Mouse (Mus musculus): ENCODE data around the gene Exoc3l2.

Exoc3l2 gene

GRCm38 (mm10) chr7:19456628-19457027, 6.5 kb upstream of the Exoc3l2 start:
- no peak for DNase-seq (ENCODE audit: low spot score)

DNA sequence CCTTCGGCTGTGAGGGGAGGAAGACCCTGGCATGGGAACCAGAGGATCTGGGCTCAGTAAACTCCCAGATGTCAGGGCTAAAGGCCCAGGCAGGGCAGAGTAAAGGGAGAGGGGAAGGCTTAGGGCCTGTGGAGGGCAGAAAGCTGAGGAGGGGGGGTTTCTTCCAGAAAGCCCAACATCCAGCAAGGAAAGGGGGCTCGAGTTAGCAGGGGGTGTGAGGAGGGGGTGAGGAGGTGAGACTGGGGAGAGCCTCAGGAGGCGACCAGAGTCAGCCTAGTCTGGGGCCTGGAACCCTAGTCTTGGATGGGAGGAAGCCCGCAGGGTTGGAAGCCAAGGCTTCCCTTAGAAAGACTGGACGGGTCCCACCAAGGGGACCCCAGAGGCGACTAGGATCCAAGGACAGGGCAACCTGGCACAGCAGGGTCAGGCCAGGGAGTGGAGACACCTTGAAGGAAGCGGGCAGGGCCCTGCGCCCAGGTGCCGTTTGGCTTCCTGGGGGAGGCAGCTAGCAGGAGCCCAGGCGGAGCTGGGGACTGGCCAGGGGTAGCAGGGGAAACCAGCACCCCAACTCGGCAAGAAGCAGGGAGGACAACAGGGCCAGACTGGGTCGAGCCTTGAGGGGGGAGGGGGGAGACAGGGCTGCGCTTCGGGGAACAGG, 5.6 kb upstream of the Exoc3l2 start:
- no peak for DNase-seq (ENCODE audit: low spot score)

GRCm38 (mm10) chr7:19458072-19458486, 5.1 kb upstream of the Exoc3l2 start:
- DNase-seq (ENCODE audit: low spot score): no peak

DNA sequence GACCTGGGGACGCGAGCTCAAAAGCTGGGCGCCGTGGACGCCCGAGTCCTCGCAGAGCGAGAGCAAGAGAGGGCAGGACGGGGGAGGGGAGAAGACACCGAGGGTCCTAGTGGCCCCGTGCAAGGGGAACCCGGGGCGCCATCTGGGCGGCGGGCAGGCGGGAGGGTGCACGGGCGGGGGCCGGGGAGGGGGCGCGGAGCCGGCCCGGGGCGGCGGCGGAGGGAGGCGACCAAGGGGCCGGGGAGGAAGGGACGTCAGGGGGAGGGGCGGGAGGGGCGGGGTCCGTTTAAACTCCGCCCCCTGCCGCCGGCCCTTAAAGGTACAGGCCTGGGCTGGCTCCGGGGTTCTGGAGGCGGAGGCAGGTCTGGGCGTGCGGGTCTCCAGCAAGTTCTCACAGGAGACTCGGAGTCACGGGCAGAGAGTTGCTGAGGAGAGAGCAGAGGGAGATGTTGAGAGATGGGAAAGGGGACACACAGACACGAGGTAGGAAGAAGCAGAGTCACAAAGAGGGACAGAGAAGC, 4.5 kb upstream of the Exoc3l2 start, which contains the start of gene Mark4:
Mark4 (minus strand) TSS at position 231 of the 521 bp plus-strand sequence.
- DNase-seq (ENCODE audit: low spot score): peak; percentile 45

GRCm38 (mm10) chr7:19459144-19459870, 3.8 kb upstream of the Exoc3l2 start:
- no peak for DNase-seq (ENCODE audit: low spot score)

DNA sequence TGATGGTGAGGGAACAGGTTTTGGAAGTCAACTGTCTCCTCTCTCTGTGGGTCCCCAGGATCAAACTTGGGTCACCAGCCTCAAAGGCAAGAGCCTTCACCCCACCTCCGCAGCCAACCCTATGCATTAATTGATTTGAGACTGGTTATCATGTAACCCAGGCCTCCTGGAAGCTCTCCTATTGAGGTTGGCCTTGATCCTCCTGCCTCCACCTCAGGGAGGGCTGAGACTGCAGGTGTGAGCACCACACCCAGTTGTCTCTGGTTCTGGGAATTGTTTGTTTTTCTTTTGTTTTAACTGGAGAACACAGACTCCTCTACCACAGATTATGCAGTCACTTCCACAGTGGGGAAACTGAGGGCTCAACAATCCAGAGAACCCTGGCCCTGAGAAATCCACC, 2.6 kb upstream of the Exoc3l2 start:
- DNase-seq (ENCODE audit: low spot score): no peak

GRCm38 (mm10) chr7:19461488-19461887, 1.6 kb upstream of the Exoc3l2 start:
- DNase-seq (ENCODE audit: low spot score): peak; percentile 26

GRCm38 (mm10) chr7:19462443-19462842, 688 bp upstream of the Exoc3l2 start:
- DNase-seq (ENCODE audit: low spot score): no peak

DNA sequence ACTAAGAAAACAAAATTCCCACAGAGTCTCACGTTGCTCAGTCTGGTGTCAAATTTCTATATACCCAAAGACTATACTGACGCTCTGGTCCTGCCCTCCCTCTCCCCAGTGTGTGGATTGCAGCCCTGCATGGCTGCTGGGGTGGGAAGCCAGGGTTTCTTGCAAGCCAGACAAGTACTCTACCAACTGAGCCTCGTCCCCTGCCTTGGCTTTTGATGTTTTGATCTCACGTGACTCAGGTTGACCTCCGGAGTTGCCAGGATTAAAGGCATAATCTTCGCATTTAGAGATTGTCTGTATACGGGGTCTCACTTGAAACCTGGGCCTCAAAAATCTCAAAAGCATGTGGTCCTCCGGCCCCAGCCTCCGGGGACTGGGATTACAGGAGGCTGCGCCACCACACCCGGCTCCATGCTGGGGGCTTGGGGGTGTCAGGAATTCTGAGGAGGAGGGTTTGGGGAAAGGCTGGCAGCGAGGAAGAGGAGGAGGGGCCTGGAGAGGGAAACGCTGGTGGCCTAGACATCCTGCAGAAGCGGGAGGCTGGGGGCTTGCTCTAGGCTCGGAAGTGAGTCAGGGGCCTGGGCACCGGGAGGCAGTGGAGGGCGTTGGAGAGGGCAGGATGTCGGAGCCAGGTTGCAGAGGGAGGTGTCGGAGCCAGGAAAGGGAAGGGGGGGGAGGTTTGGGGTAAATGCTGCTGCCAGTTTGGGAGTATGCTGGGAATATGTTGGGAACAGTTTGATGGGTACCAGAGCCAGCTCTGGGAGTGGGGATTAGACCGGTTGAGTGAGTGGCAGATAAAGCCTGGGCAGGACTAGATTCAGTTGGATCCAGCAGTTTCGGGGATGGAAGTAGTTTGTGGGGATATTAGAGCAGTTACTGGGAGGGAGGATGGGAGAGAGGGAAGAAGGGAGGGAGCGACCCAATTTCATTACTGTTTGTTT, 1.5 kb downstream of the Exoc3l2 start:
- DNase-seq (ENCODE audit: low spot score): no peak

DNA sequence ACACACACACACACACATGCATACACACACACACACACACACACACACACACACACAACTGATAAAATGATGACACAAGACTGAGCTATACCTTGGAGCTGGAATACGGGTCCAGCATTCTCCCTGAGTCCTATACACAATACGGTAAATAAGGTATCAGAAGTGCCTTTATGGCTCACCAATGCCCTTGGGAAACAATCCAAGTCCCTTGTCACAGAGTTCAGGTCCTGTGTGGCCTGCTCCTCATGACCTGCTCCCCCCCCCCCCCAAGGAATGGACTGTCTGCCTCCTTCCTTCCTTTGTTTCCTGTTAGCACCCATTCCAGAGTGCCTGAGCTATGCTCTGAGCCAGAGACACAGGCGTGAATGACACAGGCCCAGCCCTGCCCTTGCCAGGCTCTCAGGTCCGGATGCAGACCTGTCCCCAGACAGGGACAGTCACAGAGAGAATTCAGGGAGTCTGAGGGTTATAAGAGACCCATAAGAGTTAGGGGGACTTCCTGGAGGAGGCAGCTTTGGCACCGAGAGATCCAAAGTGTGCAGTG, 3.5 kb downstream of the Exoc3l2 start:
- no peak for DNase-seq (ENCODE audit: low spot score)

GRCm38 (mm10) chr7:19467638-19468037, 4.5 kb downstream of the Exoc3l2 start:
- no peak for DNase-seq (ENCODE audit: low spot score)

- DNase-seq (ENCODE audit: low spot score): no peak
Measured at GRCm38 (mm10) chr7:19468279-19468678, 5.1 kb downstream of the Exoc3l2 start.

- no peak for DNase-seq (ENCODE audit: low spot score)
Measured at GRCm38 (mm10) chr7:19469404-19469803, 6.3 kb downstream of the Exoc3l2 start.

DNA sequence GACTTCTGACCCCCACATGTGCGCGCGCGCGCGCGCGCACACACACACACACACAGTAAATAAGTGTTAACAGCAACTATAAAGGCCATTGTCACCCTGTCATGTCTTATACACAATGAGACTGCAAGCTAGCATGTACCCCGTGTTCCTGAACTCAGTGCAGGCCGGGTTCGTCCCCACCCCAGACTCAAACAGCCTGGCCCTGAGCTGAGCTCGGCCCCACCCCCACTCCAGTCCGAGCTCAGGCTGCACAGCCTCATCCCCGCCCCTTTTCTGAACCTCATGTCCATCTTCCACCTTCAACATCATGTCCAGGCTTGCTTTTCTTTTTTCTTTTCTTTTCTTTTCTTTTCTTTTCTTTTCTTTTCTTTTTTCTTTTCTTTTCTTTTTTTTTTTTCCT, 7.2 kb downstream of the Exoc3l2 start:
- no peak for DNase-seq (ENCODE audit: low spot score)

DNA sequence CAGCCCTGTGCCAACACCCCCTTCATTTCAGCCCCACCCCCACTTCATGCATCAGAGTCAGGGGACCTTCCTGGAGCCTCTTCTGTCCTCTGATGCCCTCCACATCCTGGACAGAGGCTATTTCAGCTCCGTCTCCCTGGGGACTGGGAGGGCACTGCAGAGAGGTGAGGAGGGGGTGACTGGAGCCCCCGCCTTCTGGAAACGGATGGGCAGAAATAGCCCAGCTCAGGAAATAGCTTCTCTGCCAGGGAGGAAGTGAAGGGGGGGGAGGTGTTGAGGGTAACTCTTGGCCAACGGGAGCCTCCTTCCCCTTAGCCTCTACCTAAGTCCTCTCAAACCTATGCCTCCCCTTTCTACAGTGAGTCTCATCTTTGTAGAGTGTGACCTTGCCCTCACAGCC, 9.3 kb downstream of the Exoc3l2 start:
- DNase-seq (ENCODE audit: low spot score): no peak

DNA sequence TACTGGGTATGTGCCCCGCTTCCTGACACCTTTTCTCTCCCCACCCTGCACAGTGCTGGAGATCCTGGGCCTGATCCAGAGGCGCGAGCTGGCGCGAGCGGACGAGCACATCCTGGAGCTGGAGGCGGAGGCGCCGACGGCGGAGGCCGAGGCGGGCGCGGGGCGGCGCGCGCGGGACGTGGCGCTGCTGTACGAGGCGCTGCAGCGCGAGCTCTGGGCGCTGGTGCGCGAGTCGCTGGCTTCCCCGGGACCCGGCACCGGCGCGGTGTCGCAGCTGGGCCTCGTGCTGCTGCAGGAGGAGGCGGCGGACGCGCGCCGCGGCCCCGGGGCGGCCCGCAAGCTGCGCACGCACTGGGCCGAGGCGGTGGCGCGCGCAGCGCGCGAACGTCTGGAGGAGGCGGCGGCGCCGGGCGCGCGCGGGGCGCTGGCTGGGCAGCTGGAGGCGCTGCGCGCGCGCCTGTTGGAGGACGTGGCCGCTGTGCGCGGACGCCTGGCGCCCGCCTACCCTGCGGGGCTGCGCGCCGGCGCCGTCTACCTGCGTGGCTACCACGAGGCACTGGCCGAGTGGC, 10.8 kb downstream of the Exoc3l2 start:
- DNase-seq (ENCODE audit: low spot score): no peak

GRCm38 (mm10) chr7:19477084-19477483, 14.0 kb downstream of the Exoc3l2 start:
- DNase-seq (ENCODE audit: low spot score): no peak

DNA sequence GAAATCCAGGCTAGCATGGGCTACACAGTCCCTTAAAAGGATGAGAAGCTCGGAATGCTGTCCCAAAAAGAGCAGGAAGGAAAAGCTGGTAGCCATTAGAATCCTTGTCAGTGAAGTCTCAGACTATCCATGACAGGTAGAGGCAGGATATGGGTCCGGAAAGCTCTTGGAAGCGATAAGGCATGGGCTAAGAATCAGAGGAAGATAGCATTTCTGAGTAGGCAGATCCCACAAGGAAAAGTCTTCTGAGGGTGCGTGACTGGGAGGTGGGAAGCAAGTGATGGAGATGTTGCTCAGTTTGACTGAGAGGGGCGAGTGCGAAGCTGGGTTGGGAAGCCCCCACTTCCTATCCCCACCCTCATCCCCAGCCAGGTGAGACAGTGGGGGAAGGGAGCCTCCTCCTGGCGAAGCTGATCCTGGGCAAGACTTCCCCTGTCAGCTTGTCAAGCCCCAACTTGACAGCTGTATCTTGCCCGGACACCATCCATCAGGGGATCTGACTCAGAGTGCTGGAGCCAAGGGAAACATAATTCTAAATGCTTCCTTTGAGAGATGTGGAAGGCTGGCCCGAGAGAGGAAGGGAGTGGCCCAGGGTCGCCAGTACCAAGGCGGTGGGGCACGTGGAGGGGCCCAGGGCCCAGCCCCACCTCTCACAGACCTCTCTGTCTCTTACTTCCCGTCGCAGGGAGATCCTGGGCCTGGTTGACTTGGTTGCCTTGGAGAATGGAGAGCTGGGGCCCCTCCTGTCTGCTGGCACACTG, 14.7 kb downstream of the Exoc3l2 start:
- DNase-seq (ENCODE audit: low spot score): no peak

DNA sequence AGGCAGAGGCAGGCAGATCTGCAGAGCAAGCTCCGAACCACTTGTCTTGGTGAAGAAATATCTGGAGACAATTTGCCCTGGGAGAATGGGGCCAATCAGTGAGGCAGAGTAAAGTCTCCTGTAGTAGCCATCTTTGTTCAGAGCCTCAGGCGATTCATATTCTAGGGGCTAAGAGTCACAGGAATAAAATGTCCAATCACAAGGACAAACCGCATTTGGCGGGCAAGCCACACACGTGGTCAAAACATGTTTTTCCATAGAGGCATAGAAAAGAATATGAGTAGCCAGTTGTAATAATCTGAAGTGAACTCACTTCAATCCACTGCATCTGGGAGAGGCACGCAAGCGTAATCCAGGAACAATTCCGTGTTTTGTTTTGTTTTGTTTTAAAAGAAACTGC, 20.1 kb downstream of the Exoc3l2 start:
- DNase-seq (ENCODE audit: low spot score): no peak

GRCm38 (mm10) chr7:19485488-19485887, 22.4 kb downstream of the Exoc3l2 start:
- DNase-seq (ENCODE audit: low spot score): no peak

GRCm38 (mm10) chr7:19486549-19486948, 23.4 kb downstream of the Exoc3l2 start:
- DNase-seq (ENCODE audit: low spot score): no peak

Measured in spleen, adult 12 weeks (tissue).